Mouse (Mus musculus) urinary bladder, postnatal 4 days (tissue): Measurements from ENCODE around the gene Msh2.
"Not testable (repeated sequence)": the region's sequence is repeated elsewhere in the genome, so short reads cannot be mapped to it uniquely, and the experiment has no call there.

Source experiments
- DNase-seq, 2 experiments: peaks; one replicate each; pipeline ENCODE4 v3.0.0; 2021 to 2022; ENCODE audit warnings: low spot score in 2 of 2

Msh2 gene

DNA sequence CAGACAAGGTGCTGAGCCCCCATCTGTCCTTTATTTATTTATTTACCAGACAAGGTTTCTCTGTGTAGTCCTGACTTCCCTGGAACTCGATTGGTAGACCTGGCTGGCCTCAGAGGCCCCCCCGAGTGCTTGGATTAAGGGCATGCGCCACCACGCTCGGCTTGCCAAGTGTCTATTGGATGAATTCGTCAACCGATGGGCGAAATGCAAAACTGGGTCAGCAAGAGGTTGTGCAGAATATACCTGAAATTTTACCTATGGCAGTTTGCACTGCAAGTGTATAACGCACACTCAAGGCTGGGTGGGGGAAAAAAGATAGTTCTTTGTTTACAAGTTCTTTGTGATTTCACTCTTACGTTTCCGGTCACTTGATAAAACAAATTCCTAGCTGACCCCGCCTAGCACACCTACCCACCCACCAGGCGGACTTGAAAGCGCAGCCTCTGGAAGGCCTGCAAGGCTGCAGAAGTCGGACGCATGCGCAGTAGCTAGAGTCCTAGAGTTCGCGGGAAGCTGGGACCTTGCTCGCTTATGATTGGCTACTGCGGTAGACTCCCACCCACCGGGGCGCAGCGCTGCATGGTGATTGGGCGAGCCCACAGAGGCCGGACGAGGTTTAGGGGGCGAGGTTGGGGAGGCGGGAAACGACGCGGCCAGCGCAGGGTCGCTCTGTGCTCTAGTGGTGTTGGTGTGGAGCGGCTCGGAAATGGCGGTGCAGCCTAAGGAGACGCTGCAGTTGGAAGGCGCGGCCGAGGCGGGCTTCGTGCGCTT lies at the start of gene Msh2:
Msh2 (plus strand) TSS at position 441 of the 771 bp plus-strand sequence.
- peak; percentile 97 to 98 for DNase-seq

DNA sequence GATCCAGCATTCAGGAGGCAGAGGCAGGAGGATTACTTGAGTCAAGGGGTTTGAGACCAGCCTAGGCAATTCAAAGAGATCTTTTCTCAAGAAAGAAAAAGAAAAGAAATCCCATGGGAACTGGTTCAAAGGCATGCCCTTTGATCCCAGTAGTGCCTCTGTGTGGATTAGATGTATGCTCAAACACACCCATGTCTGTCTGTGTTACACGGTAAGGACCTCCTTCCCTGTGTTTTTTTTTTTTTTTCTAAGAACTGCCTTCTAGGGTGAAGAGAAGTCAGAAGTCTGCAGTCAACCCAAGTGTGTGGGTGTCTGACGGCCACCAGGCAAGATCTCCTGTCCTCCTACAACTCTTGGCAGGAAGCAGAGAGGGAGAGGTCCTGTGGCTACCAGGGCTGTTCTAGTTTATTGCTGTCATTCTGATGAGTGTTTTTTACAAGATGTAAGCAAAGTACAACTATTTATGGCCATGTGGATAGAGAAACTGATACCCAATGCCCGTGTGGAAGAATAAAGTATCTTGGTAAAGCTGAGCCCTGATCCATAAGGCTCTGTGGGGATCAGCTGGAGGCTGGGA lies 46.5 kb upstream of the Msh2 start:
- DNase-seq = no peak

DNA sequence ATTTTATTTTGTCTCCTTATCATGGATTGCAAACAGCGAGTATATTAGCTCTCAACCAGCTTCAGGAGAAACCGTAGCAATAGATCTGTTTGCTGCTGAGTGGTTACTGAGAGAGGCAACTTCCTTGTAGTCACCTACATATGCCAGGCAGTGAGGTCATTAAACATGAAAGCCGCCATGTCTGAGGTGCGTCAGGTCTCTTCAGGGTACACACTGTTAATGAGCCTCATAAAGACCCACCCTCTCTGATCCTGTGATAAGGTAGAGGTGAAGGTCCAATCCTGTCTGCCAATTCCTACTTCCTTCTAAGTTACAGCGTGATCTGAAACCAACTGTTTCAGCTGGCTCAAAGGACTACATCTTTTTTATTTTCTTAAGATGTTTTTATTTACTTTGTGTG lies 44.0 kb upstream of the Msh2 start:
- no peak for DNase-seq

DNA sequence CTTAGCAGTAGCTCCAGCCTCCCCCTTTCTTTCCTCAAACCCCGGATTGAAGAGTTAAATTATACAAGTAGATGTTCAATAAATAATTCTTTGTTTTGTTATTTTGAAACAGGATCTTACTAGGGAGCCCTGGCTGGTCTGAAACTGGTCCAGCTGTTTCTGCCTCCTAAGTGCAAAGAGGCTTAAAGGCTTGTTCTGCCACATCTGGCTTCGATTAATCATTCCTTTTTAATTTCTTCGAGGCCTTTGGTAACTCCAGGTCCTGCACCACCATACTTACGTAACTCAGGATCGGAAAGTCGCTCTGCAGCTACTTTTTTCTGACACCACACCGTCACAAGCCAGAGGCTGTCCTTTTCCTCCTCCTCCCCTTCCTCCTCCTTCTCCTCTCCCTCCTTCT lies 43.4 kb upstream of the Msh2 start:
- no peak for DNase-seq

DNA sequence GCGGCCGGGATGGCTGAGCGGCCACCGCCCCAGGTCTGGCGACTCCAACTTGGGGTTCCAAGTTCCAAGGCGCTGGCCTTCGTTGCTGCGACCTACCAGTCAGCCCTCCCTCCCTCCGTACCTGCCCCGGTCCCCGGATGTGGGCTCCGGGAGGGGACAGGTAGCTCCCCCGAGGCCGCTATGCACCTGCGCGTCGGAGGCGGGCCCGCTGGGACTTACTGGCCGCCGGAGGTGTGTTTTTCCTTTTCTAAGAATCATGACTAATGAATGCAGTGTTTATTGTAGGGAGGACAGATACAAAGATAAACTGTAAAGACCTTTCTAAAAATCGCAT lies 35.1 kb upstream of the Msh2 start:
- DNase-seq = peak; percentile 42 to 64

DNA sequence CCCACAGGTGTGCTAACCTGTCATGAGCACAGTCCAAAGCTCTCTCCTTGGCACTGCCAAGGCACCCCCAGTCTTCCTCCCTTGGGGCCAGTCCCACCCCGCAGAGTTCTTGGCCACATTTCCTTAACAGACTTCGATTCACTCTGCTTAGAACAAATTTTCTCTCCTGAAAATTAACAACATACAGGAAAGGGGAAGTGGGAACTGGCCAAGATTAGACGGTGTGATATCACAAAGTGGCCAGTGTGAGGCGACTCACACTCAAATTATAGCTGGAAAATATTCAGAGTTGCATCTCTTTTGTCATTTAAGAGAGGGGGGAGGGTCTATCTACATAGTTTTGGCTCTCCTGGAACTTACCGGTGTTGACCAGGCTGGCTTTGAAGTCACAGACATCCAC lies 32.9 kb upstream of the Msh2 start:
- DNase-seq = no peak

DNA sequence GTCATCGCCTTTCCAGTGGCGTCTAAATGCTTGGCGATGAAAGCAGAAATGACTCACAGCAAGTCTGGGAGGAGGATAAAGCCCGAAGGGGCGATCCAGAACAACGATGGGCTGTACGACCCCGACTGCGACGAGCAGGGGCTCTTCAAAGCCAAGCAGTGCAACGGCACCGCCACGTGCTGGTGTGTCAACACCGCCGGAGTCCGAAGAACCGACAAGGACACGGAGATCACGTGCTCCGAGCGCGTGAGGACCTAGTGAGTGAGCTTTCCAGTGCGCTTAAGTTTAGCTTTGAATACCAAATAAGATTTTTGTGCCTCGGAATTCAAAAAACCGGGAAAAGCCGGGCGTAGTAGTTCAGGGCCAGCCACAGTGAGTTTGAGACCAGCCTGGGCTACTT lies 31.9 kb upstream of the Msh2 start:
- DNase-seq = no peak

DNA sequence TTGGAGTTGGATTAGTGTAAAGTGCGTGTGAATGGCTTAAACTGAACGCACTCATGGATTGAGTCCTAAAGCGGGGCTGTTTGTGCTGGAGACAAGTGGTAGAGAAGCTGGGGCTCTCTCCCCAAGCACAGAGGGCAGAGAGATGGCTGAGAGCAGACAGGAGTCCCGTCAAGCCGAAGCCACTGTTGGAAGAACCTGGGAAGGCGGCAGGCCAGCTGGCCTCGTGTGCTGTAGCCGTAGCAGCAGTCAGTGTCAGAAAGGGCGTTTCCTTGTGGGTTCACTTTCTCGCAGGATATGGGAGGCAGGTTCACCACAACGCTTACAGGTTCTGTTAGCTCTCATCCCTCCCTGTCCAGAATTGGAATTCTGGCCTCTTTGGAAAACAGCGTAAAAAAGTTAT lies 31.1 kb upstream of the Msh2 start:
- DNase-seq = no peak

DNA sequence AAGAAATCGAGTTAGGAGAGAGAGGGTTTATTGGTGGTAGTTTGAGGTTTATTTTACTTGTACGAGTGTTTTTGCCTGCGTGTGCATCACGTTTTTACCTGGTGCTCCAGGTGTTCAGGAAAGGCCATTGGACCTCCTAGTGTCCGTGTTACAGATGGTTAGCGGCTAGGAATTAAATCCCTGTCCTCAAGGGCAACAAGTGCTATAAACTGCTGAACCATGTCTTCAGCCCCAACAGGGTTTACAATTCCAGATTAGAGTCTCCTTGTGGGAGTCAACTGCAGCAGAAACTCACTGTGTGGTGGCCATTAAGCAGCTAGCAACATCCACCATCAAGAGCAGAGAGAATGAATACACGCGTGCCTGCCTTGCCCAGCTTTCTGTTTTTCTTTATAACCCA lies 29.4 kb upstream of the Msh2 start:
- DNase-seq = no peak

DNA sequence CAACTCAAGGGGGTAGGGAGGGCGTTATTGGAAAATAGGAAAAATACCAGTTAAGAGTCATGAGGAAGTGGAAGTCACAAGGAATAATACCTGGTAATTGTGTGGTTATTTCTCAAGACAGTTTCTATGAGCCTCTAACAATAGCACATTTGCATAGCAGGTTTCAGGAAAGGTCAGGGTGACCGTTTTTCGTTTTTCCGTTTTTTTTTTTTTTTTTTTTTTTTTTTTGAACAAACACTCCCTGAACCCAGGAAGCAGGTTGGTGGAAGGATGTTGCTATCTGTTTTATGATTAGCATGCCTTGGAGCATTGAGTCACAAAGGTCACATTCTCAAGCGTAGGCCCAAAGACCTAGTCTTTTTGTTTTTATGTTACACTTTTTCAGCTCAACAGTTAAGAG lies 16.5 kb upstream of the Msh2 start:
- not testable (repeated sequence) for DNase-seq

DNA sequence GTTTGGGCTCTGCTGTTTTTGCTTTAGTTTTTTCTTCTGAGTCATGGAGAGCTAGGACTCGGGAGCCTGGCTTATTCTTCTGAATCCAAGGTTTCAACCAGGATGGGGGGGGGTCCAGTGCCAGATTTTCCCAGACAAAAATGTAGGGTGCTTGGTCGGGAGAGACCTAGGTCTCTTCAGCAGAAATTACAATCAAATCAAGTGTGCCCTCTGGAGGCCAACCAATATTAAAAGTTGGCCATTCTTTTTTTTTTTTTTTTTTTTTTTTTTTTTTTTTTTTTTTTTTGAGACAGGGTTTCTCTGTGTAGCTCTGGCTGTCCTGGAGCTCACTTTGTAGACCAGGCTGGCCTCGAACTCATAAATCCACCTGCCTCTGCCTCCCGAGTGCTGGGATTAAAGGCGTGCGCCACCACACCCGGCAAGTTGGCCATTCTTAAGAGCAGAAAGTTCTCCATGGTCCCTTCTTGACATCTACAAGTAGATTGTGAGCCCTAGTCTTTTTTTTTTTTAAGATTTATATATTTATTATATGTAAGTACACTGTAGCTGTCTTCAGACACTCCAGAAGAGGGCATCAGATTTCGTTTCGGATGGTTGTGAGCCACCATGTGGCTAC lies 10.1 kb upstream of the Msh2 start:
- DNase-seq = not testable (repeated sequence)

DNA sequence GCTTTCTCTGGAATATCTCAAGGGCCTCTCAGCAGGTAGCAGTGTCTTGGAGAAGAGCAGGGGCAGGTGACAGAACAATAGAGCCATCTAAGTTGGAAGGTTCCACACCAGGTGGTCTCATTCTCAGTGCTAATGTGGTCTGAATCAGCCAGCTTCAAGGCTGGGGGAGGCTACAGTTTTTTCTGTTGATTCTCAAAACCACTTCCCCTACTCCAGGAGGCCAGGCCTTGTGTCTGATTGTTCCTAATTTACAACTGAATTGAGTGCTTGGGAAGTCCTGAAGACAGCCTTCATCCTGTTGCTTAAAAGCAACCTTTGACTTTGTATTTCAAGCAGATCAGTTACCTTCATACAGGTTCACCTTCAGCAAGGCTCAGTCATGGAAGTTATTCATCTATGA lies 7.9 kb upstream of the Msh2 start:
- no peak for DNase-seq

DNA sequence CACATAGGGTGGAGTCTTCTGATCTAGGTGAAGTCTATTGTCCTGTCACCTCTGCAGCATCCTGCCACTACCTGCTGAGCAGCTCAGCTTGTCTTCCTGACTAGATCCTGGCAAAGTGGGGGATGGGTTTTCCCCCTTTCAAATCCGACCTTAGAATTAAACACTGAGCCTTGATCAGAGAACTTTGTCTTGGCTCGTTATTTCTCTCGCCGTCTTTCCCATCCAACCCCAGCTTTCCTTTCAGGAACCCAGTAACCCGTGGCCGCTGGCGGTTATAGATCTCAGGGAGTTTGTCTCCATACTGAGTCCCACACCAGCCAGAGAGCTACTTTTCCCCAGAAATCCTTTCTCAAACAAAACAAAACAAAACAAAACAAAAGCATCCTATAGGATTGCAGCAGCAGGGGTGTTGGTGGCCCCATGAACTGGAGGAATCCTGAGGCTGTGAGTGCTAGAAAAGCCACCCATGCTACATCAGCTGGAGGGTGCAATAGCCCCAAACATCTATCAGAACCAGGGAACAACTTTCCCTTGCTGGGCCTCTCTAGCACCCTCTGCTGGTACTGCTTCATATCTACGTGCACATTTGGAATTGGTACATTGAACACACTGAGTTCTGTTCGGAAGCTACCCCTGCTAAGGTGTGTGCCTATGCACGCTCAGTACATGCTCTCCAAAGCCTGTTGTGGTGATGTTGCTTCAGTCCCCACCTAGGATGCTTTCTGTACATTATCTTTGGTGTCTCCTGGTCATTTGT lies 6.9 kb upstream of the Msh2 start:
- DNase-seq = no peak

DNA sequence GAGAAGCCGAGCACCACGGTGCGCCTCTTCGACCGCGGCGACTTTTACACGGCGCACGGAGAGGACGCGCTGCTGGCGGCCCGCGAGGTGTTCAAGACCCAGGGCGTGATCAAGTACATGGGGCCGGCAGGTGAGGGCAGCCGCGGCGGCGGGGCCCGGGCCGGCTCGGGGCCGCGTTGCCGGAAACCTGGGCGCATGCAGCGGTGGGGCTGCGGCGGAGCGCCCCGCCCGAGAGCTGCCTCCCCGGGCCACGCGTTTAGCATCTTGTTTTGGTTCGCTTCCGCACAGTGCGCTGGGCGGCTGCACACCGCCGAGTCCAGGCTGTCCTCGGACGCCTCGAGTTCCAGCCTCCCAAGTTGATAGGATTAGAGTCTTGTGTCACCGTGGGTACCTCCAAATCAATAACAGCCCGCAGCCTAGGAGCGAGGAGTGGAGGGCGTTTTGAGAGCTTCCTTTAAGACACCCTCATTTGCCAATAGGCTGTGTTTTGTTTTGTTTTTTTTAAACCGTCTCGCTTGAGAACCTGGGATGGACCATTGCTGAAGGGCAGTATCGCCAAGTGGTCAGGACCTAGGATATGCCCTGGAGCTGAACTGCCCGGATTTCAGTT lies 652 bp downstream of the Msh2 start:
- DNase-seq = no peak

DNA sequence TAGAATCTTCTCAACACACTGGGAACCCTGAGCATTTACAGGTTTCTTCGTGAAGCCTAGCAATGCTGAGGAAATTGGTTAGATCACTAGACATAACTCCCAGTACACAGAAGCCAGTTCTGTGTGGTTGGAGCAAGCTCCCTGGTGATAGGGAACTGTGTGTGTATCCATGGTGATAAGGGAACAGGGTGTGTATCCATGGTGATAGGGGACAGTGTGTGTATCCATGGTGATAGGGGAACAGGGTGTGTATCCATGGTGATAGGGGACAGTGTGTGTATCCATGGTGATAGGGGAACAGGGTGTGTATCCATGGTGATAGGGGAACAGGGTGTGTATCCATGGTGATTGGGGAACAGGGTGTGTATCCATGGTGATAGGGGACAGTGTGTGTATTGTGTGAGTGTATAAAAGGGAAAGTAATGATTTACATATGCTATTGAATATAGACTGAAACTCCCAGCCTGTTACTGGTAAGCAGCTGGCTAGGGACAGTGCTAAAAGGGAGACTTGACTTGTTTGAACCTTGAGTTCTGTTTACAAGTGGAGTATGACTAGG lies 4.9 kb downstream of the Msh2 start:
- not testable (repeated sequence) for DNase-seq

DNA sequence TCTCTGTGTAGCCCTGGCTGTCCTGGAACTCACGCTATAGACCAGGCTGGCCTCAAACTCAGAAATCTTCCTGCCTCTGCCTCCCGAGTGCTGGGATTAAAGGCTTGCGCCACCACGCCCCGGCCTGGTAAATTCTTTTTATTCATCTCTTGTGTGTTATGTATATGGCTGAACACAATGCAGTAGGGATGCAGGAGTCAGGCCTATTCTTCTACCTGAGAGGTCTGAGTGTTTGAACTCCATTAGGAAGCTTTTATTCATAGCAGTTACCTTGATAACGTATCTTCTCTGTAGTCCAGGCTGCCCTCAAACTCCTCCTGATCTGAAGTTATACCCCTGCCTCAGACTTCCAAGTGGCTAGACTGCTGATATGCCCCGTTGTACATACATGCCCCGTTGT lies 5.5 kb downstream of the Msh2 start:
- no peak for DNase-seq

DNA sequence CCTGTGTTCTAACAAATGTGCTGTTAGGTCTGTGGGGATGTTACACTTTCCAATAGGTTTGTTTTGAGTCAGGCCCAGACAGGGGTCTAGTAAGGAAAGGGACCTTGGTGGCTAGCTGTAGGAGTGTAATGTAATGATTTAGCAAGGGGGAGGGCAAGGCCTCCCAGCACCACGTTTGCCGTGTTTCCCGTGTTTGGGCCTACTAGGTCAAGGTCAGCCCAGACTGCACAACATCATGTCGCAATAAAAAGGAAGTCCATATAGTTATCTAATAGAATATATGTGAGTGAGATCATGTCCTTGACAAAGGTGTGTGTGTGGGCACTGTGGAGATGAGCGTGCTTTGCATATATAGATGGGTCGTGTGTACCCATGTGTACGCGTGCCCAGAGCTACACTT lies 17.1 kb downstream of the Msh2 start:
- DNase-seq = no peak

DNA sequence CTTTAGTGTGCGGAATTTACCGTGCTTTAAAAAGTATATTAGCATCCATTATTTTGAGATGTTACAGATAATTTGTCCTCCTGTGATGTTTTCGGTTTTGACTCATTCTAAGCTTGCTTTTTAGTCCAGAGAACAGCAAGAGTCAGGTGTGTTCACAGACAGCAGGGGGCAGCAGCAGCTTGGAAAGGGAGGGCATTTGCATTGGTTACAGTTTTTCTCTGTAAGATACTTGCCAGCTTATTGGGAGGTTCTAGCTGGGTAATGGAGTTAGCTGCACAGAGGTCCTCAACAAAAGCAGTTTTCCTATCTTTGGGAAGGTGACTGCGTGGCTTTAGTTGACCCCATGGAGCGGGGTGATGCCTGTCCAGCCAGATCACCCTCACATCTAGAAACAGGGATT lies 19.8 kb downstream of the Msh2 start:
- DNase-seq = peak; percentile 28 to 79

DNA sequence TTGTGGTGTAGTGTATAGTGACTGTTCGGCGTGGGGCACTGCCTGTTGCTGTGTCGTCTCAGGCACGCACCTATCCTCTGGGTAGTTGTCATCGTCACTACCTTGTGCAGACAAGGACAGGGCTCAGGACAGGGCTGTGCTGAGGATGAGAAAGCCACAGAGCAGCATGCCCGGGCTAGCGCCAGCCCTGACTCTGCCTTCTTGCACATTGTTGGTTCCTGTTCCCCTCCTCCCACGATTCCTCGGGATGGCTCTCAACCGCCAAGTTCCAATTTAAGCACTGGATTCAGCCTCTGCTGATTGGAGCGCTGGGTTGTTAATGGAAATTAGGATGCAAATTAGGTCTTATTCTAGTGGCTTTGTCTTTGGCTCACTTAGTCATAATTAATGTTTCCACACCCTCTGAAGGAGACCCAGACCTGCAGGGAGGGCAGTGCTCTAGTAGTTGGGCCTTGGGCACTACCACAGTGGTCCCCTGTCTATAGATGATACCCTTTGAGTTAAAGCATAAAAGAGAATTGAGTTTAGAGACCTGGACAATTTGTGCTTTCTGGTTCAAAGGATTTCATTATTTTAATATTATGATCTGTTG lies 23.8 kb downstream of the Msh2 start:
- DNase-seq = no peak

DNA sequence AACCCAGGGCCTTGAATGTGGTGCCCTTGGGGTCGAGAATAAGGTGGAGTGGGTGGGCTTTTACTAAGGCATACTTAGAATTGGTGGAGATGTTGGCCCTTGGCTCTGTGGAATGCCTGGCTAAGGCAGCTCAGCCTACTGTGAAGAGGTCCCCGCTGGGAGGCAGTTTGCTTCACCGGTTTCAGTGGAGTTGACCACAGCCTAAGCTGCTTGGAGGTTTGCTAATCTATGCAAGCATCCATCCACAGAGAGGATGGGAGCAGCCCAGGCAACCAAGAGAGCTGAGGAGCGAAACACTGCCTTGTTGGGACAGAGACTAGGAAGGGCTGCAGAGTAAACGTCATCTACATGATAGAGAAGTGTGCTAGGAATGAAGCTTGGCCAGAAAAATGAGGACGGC lies 24.7 kb downstream of the Msh2 start:
- DNase-seq = no peak

DNA sequence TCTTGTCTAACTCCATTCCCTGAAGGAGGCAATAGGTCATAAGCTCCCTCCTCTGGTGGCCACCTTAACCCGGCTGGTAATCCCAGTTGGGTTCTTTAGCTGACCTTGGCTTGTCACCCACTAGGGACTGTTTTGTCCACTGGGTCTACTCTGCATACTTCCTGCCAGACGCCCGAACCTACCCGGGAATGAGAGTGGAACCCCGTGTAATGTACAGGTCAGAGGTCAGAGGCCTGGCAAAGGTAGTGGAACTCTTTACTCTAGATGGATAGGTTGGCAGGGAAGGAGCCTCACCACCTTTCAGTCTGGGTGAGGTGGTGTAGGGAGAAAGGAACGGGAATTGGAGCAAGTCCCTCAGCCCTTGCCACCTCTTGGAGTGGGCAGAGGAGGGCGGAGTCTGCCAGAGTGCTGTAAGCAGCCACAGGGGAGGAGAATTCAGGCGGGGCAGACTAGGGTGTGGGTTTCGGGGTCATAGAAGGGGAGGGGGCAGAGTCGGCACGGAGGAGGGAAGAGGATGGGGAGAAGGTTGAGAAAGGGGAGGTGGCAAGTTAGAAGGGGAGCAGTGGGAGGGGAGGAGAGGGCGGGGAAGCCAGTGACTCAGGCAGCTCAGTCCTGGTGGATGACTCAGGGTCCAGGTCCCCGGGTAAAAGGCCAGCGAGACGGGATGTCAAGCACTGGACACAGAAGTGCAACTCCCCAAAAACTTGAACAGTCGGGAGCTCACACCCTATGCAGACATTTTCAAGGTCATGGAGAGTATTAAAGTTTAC lies 27.1 kb downstream of the Msh2 start:
- DNase-seq = no peak
